Mouse (Mus musculus) E14TG2a.4 (cell line): ENCODE data around the gene Zfp513.

ENCODE experiments used
- CTCF ChIP-seq: conservative IDR thresholded peaks from 2 replicates; pipeline ENCODE4 v1.5.1; 2014; ENCODE audit warnings: low read length
- NANOG ChIP-seq: IDR thresholded peaks from 2 replicates; pipeline ENCODE4 v1.6.1; 2014; ENCODE audit warnings: borderline replicate concordance, low read length, mixed read lengths
- POU5F1 ChIP-seq: IDR thresholded peaks from 2 replicates; pipeline ENCODE4 v1.6.1; 2014; ENCODE audit warnings: low read length, borderline replicate concordance

GRCm38 (mm10) chr5:31151746-31152145 is 50.4 kb downstream of the Zfp513 start:
- TF ChIP-seq CTCF (no peak), NANOG (no peak), POU5F1 (no peak)
